Mouse (Mus musculus) cerebellum, postnatal 36 days (tissue): ENCODE results near the gene Stk38.
"Not testable (repeated sequence)": the region's sequence is repeated elsewhere in the genome, so short reads cannot be mapped to it uniquely, and the experiment has no call there.

Experiments used
- DNase-seq, 2 experiments: peaks; one replicate each; pipeline ENCODE4 v3.0.0; 2021 to 2022; ENCODE audit warnings: mixed read lengths in 2 of 2

The Stk38 gene

GRCm38 (mm10) chr17:29007641-29008325 is at the start of gene Stk38:
Gene Stk38, minus strand, starts transcription at chr17:29007995.
- DNase-seq: peak; percentile 90 to 91

GRCm38 (mm10) chr17:29057361-29057890 is 49.6 kb upstream of the Stk38 start:
- DNase-seq: no peak

GRCm38 (mm10) chr17:29056699-29057151 is 48.9 kb upstream of the Stk38 start:
- no peak for DNase-seq

- DNase-seq: no peak
Measured at GRCm38 (mm10) chr17:29056207-29056606, 48.4 kb upstream of the Stk38 start.

- DNase-seq: no peak
Measured at GRCm38 (mm10) chr17:29055586-29055985, 47.8 kb upstream of the Stk38 start.

- no peak for DNase-seq
Measured at GRCm38 (mm10) chr17:29054429-29054828, 46.6 kb upstream of the Stk38 start.

GRCm38 (mm10) chr17:29053841-29054240 is 46.0 kb upstream of the Stk38 start:
- DNase-seq: no peak

GRCm38 (mm10) chr17:29053067-29053466 is 45.3 kb upstream of the Stk38 start:
- peak; percentile 32 to 37 for DNase-seq

- peak; percentile 28 to 33 for DNase-seq
Measured at GRCm38 (mm10) chr17:29050791-29051190, 43.0 kb upstream of the Stk38 start.

GRCm38 (mm10) chr17:29049923-29050322 is 42.1 kb upstream of the Stk38 start:
- no peak for DNase-seq

GRCm38 (mm10) chr17:29049508-29049889 is 41.7 kb upstream of the Stk38 start:
- no peak for DNase-seq

GRCm38 (mm10) chr17:29048748-29049507 is 41.1 kb upstream of the Stk38 start:
- peak; percentile 92 to 96 for DNase-seq

- DNase-seq: no peak
Measured at GRCm38 (mm10) chr17:29047697-29048514, 40.1 kb upstream of the Stk38 start.

- no peak for DNase-seq
Measured at GRCm38 (mm10) chr17:29046863-29047262, 39.1 kb upstream of the Stk38 start.

- peak; percentile 75 to 79 for DNase-seq
Measured at GRCm38 (mm10) chr17:29045741-29046530, 38.1 kb upstream of the Stk38 start.

- DNase-seq: no peak
Measured at GRCm38 (mm10) chr17:29044925-29045319, 37.1 kb upstream of the Stk38 start.

GRCm38 (mm10) chr17:29044146-29044924 is 36.5 kb upstream of the Stk38 start:
- no peak for DNase-seq

GRCm38 (mm10) chr17:29043583-29043982 is 35.8 kb upstream of the Stk38 start:
- no peak for DNase-seq

- DNase-seq: no peak
Measured at GRCm38 (mm10) chr17:29042569-29042968, 34.8 kb upstream of the Stk38 start.

GRCm38 (mm10) chr17:29041632-29042031 is 33.8 kb upstream of the Stk38 start:
- DNase-seq: not testable (repeated sequence)

- DNase-seq: no peak
Measured at GRCm38 (mm10) chr17:29039351-29039750, 31.6 kb upstream of the Stk38 start.
